Mouse (Mus musculus): ENCODE results near the gene Itprid1.

GRCm38 (mm10) chr6:55811153-55811552, 25.5 kb upstream of the Itprid1 start:
- no peak for TF ChIP-seq HCFC1 (IDR thresholded peaks at IDR 0.05; ENCODE audit: borderline replicate concordance, insufficient read depth, low read length)
- no peak for TF ChIP-seq ZNF384 (IDR thresholded peaks at IDR 0.05; ENCODE audit: low read depth, low read length)
- TF ChIP-seq ZC3H11A (IDR thresholded peaks at IDR 0.05; ENCODE audit: borderline replicate concordance, low read depth, low read length): no peak
- no peak for TF ChIP-seq CHD2 (IDR thresholded peaks at IDR 0.05; ENCODE audit: low read depth, low read length)
- TF ChIP-seq MAFK (IDR thresholded peaks at IDR 0.05; ENCODE audit: insufficient read depth, low read depth, low read length): no peak

All from ES-E14 (cell line).